Mouse (Mus musculus): ENCODE measurements around the gene Prok2. TPM values are rescaled to one million over a fixed set of nuclear protein-coding genes. Genes with fewer than 3 reads are reported as not detected.

Gene Prok2
- polyA plus RNA-seq, 1 experiment from 2014 or later: not detected

DNA sequence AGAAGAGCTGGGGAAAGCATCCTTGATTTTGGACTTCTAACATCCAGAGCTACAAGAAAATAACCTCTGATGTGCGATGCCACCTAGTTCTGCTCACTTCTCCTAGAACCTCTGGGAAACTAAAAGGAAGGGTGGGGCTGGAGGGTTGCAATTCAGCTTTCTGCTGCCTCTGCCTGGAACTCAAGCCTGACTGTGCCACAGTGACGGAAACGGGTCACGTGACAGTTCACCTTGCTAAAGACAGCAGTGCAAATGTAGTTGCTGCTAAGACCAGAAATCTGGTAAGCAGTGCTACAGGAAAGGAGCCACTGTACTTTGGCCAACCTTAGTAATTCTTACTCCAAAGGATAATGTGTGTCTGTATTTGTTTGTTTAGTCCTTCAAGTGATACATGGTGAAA is 3.7 kb upstream of the Prok2 start:
- H3K9ac ChIP-seq (replicated peaks): no peak overlapping the region
- no peaks in the 10 kb centered on the region for H3K36me3 ChIP-seq
- H3K4me2 ChIP-seq (replicated peaks): no peak overlapping the region
- H3K9me3 ChIP-seq: no peaks in the 10 kb centered on the region
- H3K4me1 ChIP-seq: peaks cover 21% of the 10 kb centered on the region
- H3K27me3 ChIP-seq: peaks cover 44% of the 10 kb centered on the region
- H3K27ac ChIP-seq (replicated peaks): no peak overlapping the region
- H3K4me3 ChIP-seq: no peak overlapping the region
- no peak for ATAC-seq (ENCODE audit: low FRiP score, low read depth)
- 89% methylated on average over 4 of the region's 4 CpGs for WGBS

DNA sequence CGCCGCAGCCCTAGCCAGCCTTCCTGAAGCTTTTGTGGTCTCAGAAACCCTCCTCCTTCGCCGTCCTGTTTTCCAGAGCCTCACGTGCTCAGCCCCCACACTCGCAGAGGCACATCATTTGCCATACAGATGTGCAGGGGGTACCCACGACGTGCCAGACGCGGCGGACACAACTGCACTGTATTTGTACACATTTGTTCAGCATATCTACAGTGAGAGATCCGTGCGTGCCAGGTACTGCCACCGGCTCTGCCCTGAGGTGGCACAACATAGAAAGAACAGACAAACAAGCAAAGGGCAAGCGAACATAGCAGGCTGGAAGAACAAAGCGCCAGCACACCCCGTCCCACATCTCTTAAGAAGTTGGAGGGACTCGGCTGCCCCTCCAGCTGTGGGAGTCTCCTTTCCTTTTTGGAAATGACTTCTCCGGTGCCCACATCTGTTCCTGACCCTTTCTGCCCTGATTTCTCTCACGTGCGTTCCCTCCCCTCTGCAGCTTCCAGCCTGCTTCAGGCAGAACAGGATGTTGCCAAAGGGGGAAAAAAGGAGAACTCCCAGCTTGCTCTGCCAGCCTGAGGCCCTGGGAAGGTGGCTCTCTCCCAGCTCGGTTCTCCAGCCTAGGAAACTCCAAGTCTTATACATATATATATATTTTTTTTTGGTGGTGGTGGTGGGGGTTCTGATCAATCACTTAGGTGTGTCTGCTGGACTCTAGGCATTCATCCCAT is 548 bp upstream of the Prok2 start:
- Histone ChIP-seq H3K4me2 (replicated peaks) (peak overlapping the region; percentile 99), H3K4me3 (peak overlapping the region; percentile 56), H3K27ac (replicated peaks) (no peak overlapping the region), H3K9me3 (no peaks in the 10 kb centered on the region), H3K36me3 (no peaks in the 10 kb centered on the region), H3K9ac (replicated peaks) (peak overlapping the region; percentile 59), H3K4me1 (peaks cover 21% of the 10 kb centered on the region), H3K27me3 (peaks cover 60% of the 10 kb centered on the region)
- no peak for ATAC-seq (ENCODE audit: low FRiP score, low read depth)
- 4% methylated on average over 22 of the region's 22 CpGs for WGBS

DNA sequence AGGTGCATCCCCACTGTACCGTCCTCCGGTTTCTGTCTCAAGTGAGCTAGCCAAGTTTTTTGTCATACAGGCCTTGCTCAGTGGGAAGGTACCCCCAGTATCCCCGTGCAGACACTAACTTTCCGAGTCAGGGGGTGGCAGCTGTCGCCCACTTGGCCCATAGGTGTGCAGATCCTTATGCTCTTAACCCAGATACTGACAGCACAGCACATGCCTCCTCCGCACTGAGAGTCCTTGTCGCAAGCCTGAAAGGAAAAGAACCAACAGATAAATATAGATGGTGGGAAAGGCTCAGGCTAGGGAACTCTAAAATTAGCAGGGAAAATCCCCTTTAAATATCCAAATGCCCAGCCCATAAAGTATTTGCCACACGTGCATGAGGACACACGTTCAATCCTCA is 3.8 kb downstream of the Prok2 start:
- Histone ChIP-seq H3K27me3 (peaks cover 39% of the 10 kb centered on the region), H3K36me3 (no peaks in the 10 kb centered on the region), H3K9ac (replicated peaks) (no peak overlapping the region), H3K4me1 (peaks cover 19% of the 10 kb centered on the region), H3K9me3 (no peaks in the 10 kb centered on the region), H3K4me2 (replicated peaks) (no peak overlapping the region), H3K4me3 (no peak overlapping the region), H3K27ac (replicated peaks) (no peak overlapping the region)
- ATAC-seq (ENCODE audit: low FRiP score, low read depth): no peak
- 92% methylated on average over 9 of the region's 9 CpGs for WGBS

DNA sequence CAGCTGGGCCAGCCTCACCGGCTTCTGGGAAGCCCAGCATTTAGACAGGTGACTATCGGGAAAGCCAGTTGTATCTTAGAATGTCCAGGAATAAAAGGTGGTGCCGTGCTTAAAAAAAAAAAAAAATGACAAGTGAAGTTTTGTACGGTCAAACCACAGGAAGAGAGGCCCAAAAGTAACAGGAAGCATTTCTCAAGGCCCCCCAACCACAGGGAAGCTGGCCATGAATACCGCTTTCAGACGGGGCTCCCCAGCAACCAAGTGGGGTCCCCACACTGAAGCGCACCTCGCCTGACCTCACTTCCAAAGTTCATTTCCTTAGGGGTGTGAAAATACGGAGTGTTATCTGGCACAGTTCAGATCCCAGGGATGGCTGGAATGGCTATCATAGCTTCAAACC is 5.2 kb downstream of the Prok2 start:
- no peak overlapping the region for H3K9ac ChIP-seq (replicated peaks)
- no peaks in the 10 kb centered on the region for H3K9me3 ChIP-seq
- peaks cover 26% of the 10 kb centered on the region for H3K27me3 ChIP-seq
- no peak overlapping the region for H3K27ac ChIP-seq (replicated peaks)
- no peak for ATAC-seq (ENCODE audit: low FRiP score, low read depth)
- H3K4me2 ChIP-seq (replicated peaks): no peak overlapping the region
- no peaks in the 10 kb centered on the region for H3K36me3 ChIP-seq
- H3K4me3 ChIP-seq: no peak overlapping the region
- peaks cover 6% of the 10 kb centered on the region for H3K4me1 ChIP-seq
- WGBS: 84% methylated on average over 9 of the region's 9 CpGs

DNA sequence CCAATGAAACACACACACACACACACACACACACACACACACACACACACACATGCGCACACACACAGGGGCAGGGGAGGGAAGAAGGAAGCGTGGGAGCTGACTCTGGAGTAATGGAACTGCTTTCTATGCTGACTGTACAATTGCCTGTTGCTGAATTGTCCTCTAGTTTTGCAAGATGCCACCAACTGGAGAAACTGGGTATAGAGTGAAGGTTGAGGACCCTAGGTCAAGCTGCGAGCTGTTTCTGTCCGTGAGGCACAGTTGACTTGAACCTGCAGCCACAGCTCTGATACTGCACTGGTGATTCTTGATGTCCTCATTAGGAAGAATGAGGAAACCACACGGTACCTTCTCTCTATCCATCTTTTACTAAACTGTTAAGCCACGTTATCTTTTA is 10.3 kb downstream of the Prok2 start:
- Histone ChIP-seq H3K4me2 (replicated peaks) (no peak overlapping the region), H3K27ac (replicated peaks) (no peak overlapping the region), H3K4me3 (no peak overlapping the region), H3K36me3 (no peaks in the 10 kb centered on the region), H3K9ac (replicated peaks) (no peak overlapping the region), H3K4me1 (no peaks in the 10 kb centered on the region), H3K27me3 (peaks cover 9% of the 10 kb centered on the region; the same call in 1 of the 2 replicates), H3K9me3 (no peaks in the 10 kb centered on the region)
- 85% methylated on average over 6 of the region's 6 CpGs for WGBS
- no peak for ATAC-seq (ENCODE audit: low FRiP score, low read depth)

DNA sequence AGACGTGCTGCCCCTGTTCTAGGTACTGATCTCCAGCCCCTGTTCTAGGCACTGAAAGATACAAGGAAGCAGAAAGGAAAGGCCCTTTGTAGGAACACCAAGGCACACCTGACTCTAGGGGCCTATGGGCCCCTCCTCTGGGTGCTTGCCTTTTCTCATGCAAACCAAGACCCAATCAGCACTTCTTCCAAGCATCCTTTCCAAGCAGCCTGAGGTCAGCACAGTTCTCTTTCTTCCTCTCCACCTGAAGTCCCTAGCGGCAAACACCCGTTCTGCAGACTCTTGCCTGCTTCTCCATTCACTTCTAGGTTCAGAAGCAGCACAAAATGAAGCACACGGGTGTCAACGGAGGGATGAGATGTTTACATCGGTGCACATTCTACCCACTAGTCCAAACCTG is 11.0 kb downstream of the Prok2 start:
- peaks cover 9% of the 10 kb centered on the region; the same call in 1 of the 2 replicates for H3K27me3 ChIP-seq
- no peaks in the 10 kb centered on the region for H3K36me3 ChIP-seq
- no peaks in the 10 kb centered on the region for H3K9me3 ChIP-seq
- no peaks in the 10 kb centered on the region for H3K4me1 ChIP-seq
- H3K9ac ChIP-seq (replicated peaks): no peak overlapping the region
- ATAC-seq (ENCODE audit: low FRiP score, low read depth): no peak
- 71% methylated on average over 6 of the region's 6 CpGs for WGBS
- no peak overlapping the region for H3K27ac ChIP-seq (replicated peaks)
- H3K4me3 ChIP-seq: no peak overlapping the region
- no peak overlapping the region for H3K4me2 ChIP-seq (replicated peaks)

DNA sequence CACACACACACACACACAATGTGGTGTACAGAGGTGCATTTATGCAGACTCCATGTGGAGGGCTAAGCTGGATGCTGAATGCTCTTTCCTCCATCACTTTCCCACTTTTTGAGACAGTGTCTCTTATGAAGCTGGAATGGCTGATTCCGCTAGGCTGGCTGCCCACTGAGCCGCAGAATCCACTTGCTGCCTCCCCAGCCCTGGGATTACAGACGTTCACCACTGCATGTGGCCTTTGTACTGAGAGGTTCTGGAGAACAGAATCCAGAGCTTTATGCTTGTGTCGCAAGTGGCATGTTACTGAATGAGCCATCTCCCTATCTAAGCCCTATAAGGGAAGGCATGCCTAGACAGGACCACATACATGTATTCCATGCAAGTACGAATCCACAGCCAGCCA is 12.9 kb downstream of the Prok2 start:
- WGBS: 67% methylated on average over 5 of the region's 5 CpGs
- H3K27ac ChIP-seq (replicated peaks): no peak overlapping the region
- peaks cover 13% of the 10 kb centered on the region for H3K27me3 ChIP-seq
- H3K9me3 ChIP-seq: no peaks in the 10 kb centered on the region
- no peak overlapping the region for H3K4me3 ChIP-seq
- no peak for ATAC-seq (ENCODE audit: low FRiP score, low read depth)
- H3K4me1 ChIP-seq: no peaks in the 10 kb centered on the region
- H3K9ac ChIP-seq (replicated peaks): no peak overlapping the region
- H3K4me2 ChIP-seq (replicated peaks): no peak overlapping the region
- H3K36me3 ChIP-seq: no peaks in the 10 kb centered on the region

DNA sequence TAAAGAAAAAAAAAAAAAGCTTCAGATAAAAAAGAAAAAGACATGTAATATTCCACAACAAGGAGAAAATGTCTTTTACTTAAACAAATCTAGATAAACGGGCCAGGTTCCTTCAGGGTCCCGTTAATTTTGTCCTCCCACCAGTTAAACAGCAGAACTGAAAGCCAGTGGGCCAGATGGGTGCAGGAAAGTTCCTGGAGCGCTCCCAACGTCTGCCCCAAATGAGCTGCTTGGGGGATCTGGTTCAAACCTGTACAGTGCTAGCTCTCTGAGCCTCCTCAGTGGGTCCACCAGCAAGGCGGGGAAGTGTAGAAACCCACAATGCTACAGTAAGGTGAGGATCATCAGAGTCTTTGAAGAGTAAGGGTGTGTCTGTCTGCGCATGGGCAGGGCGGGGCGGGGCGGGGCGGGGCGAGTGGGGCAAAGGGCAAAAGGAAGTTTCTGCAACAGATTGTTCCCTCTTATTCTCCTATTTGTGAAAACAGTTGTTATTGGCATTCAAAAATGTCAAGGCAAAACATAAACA is 14.6 kb downstream of the Prok2 start:
- no peaks in the 10 kb centered on the region for H3K36me3 ChIP-seq
- H3K4me3 ChIP-seq: no peak overlapping the region
- no peaks in the 10 kb centered on the region for H3K4me1 ChIP-seq
- H3K9ac ChIP-seq (replicated peaks): no peak overlapping the region
- no peak for ATAC-seq (ENCODE audit: low FRiP score, low read depth)
- peaks cover 13% of the 10 kb centered on the region for H3K27me3 ChIP-seq
- H3K9me3 ChIP-seq: no peaks in the 10 kb centered on the region
- H3K27ac ChIP-seq (replicated peaks): no peak overlapping the region
- 75% methylated on average over 11 of the region's 11 CpGs for WGBS
- no peak overlapping the region for H3K4me2 ChIP-seq (replicated peaks)

DNA sequence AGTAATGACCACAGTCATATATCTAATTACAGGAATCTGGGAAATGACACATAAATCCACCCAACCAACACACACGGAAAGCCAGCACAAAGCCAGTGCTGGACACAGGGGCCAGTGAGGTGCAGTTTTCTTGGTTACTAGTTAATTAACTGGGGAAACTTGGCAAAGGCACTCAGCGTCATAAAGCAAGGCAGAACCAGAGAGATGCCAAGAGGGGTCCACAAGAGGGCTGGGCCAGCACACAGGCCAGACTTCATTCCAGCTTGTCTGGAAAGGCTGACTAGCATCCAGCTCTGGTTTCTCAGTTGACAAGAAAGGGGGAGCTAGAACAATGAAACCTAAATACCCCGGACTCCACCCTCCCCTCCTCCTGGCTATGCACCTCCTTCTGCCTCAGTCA is 25.7 kb downstream of the Prok2 start:
- Histone ChIP-seq H3K4me3 (no peak overlapping the region), H3K27me3 (peaks cover 32% of the 10 kb centered on the region), H3K4me2 (replicated peaks) (no peak overlapping the region), H3K9ac (replicated peaks) (no peak overlapping the region), H3K9me3 (no peaks in the 10 kb centered on the region), H3K4me1 (peaks cover 7% of the 10 kb centered on the region), H3K36me3 (no peaks in the 10 kb centered on the region), H3K27ac (replicated peaks) (no peak overlapping the region)
- no peak for ATAC-seq (ENCODE audit: low FRiP score, low read depth)
- 73% methylated on average over 3 of the region's 3 CpGs for WGBS

DNA sequence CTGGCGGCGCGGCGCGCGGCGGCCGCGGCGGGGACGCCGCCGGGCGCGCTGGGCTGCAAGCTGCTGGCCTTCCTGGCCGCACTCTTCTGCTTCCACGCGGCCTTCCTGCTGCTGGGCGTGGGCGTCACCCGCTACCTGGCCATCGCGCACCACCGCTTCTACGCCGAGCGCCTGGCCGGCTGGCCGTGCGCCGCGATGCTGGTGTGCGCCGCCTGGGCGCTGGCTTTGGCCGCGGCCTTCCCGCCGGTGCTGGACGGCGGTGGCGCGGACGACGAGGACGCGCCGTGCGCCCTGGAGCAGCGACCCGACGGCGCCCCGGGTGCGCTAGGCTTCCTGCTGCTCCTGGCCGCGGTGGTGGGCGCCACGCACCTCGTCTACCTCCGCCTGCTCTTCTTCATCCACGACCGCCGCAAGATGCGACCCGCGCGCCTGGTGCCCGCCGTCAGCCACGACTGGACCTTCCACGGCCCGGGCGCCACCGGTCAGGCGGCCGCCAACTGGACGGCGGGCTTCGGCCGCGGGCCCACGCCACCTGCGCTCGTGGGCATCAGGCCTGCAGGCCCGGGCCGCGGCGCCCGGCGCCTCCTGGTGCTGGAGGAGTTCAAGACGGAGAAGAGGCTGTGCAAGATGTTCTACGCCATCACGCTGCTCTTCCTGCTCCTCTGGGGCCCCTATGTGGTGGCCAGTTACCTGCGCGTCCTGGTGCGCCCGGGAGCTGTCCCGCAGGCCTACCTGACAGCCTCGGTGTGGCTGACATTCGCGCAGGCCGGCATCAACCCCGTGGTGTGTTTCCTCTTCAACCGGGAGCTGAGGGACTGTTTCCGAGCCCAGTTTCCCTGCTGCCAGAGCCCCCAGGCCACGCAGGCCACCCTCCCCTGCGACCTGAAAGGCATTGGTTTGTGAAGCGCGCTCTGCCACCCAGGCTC is 33.0 kb downstream of the Prok2 start:
- 1% methylated on average over 106 of the region's 110 CpGs for WGBS

DNA sequence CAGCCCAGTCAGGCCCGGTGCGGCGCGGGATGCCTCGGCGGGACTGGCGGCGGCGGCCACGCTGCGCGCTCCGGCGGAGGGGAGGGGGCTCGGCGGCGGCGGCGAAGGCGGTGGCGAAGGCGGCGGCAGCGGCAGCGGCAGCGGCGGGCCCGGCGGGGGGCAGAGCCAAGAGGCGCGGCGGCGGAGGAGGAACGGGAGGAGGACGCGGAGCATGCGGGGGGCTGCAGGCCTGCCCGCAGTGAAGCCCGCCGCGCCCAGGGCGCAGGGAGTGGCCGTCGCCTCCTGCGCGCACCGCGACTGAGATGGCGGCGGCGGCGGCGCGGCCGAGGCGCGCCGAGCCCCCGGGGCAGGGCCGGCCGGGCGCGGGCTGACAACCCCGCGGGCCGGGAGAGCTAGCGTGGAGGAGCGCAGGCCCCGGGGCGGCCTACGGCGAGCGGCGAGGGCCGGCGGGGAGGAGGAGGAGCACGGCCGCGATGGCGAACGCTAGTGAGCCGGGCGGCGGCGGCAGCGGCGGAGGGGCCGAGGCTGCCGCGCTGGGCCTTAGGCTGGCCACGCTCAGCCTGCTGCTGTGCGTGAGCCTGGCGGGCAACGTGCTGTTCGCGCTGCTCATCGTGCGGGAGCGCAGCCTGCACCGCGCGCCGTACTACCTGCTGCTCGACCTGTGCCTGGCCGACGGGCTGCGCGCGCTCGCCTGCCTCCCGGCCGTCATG is 33.8 kb downstream of the Prok2 start, which contains the start of gene Gpr27:
Gpr27 (plus strand) TSS at position 474 of the 710 bp plus-strand sequence.
- Histone ChIP-seq H3K27ac (replicated peaks) (peak within 1 kb of the TSS; percentile 81), H3K9ac (replicated peaks) (peak within 1 kb of the TSS; percentile 75), H3K4me1 (peaks cover 12% of the 10 kb centered on the region), H3K4me3 (peak within 1 kb of the TSS; percentile 78), H3K9me3 (no peaks in the 10 kb centered on the region), H3K36me3 (no peaks in the 10 kb centered on the region), H3K4me2 (replicated peaks) (peak within 1 kb of the TSS; percentile 90), H3K27me3 (peaks cover 82% of the 10 kb centered on the region)
- WGBS: under 1% methylated on average over 54 of the region's 112 CpGs
- peak; percentile 81 for ATAC-seq (ENCODE audit: low FRiP score, low read depth)

More for the DNA sequence above, 33.0 kb downstream of the Prok2 start:
- H3K4me3 ChIP-seq: peak overlapping the region; percentile 78
- H3K27ac ChIP-seq (replicated peaks): peak overlapping the region; percentile 81
- H3K27me3 ChIP-seq: peaks cover 85% of the 10 kb centered on the region
- peak; percentile 44 for ATAC-seq (ENCODE audit: low FRiP score, low read depth)
- peak overlapping the region; percentile 75 for H3K9ac ChIP-seq (replicated peaks)
- no peaks in the 10 kb centered on the region for H3K9me3 ChIP-seq
- peak overlapping the region; percentile 90 for H3K4me2 ChIP-seq (replicated peaks)
- peaks cover 12% of the 10 kb centered on the region for H3K4me1 ChIP-seq
- H3K36me3 ChIP-seq: no peaks in the 10 kb centered on the region

All from midbrain, embryonic 12.5 days (tissue).